Mouse (Mus musculus): ENCODE measurements at regions not wholly inside any gene's neighbourhood (a gene's known extent, or its start where the extent isn't known, plus 50 kb on each side); places are given as distances from the start of the nearest gene placed in this dataset.

- ATAC-seq, result no peak
- no peak overlapping the region for H3K27ac ChIP-seq
Measured at GRCm38 (mm10) chr9:78941648-78942047, 326.3 kb downstream of the Cd109 start.

GRCm38 (mm10) chr9:78964813-78965212 lies 349.5 kb downstream of the Cd109 start:
- Histone ChIP-seq H3K27me3 (replicated peaks) (no peaks in the 10 kb centered on the region), H3K4me3 (no peak overlapping the region), H3K9me3 (replicated peaks) (no peaks in the 10 kb centered on the region), H3K36me3 (no peaks in the 10 kb centered on the region), H3K27ac (no peak overlapping the region), H3K9ac (no peak overlapping the region), H3K4me2 (no peak overlapping the region), H3K4me1 (no peaks in the 10 kb centered on the region)
- no peak for ATAC-seq
- 26% methylated on average over 1 of the region's 1 CpGs for WGBS (ENCODE audit: insufficient replicate concordance)

More at GRCm38 (mm10) chr9:78941648-78942047, 326.3 kb downstream of the Cd109 start:
- Histone ChIP-seq H3K9me3 (replicated peaks) (0 out of 2 replicates have a peak, but pooled peaks cover 3% of the 10 kb centered on the region), H3K4me2 (no peak overlapping the region), H3K4me3 (no peak overlapping the region), H3K9ac (no peak overlapping the region), H3K27me3 (replicated peaks) (no peaks in the 10 kb centered on the region), H3K4me1 (no peaks in the 10 kb centered on the region), H3K36me3 (no peaks in the 10 kb centered on the region)

- ATAC-seq, result no peak
- no peaks in the 10 kb centered on the region for H3K4me1 ChIP-seq
- no peaks in the 10 kb centered on the region for H3K27me3 ChIP-seq (replicated peaks)
- H3K4me2 ChIP-seq, result no peak overlapping the region
- no peaks in the 10 kb centered on the region for H3K36me3 ChIP-seq
- no peaks in the 10 kb centered on the region for H3K9me3 ChIP-seq (replicated peaks)
- H3K4me3 ChIP-seq, result no peak overlapping the region
- H3K27ac ChIP-seq, result no peak overlapping the region
- H3K9ac ChIP-seq, result no peak overlapping the region
- 64% methylated on average over 14 of the region's 14 CpGs for WGBS (ENCODE audit: insufficient replicate concordance)
Measured at GRCm38 (mm10) chr9:78965226-78965950, 350.0 kb downstream of the Cd109 start.

GRCm38 (mm10) chr9:78971731-78972130 lies 356.4 kb downstream of the Cd109 start:
- no peak for ATAC-seq
- Histone ChIP-seq H3K36me3 (no peaks in the 10 kb centered on the region), H3K4me3 (no peak overlapping the region), H3K4me2 (no peak overlapping the region), H3K27ac (no peak overlapping the region), H3K4me1 (no peaks in the 10 kb centered on the region), H3K9ac (no peak overlapping the region), H3K27me3 (replicated peaks) (no peaks in the 10 kb centered on the region), H3K9me3 (replicated peaks) (no peaks in the 10 kb centered on the region)
- WGBS (ENCODE audit: insufficient replicate concordance), result 52% methylated on average over 3 of the region's 3 CpGs

- no peak for ATAC-seq
- Histone ChIP-seq H3K4me3 (no peak overlapping the region), H3K36me3 (no peaks in the 10 kb centered on the region), H3K9ac (no peak overlapping the region), H3K4me2 (no peak overlapping the region), H3K9me3 (replicated peaks) (no peaks in the 10 kb centered on the region), H3K27ac (no peak overlapping the region), H3K27me3 (replicated peaks) (no peaks in the 10 kb centered on the region), H3K4me1 (no peaks in the 10 kb centered on the region)
- 73% methylated on average over 2 of the region's 2 CpGs for WGBS (ENCODE audit: insufficient replicate concordance)
Measured at GRCm38 (mm10) chr9:78983734-78984133, 368.4 kb downstream of the Cd109 start.

- H3K36me3 ChIP-seq, result no peaks in the 10 kb centered on the region
- no peak overlapping the region for H3K4me3 ChIP-seq
- H3K9ac ChIP-seq, result no peak overlapping the region
- H3K9me3 ChIP-seq (replicated peaks), result no peaks in the 10 kb centered on the region
- no peak overlapping the region for H3K4me2 ChIP-seq
- no peaks in the 10 kb centered on the region for H3K4me1 ChIP-seq
- no peak overlapping the region for H3K27ac ChIP-seq
- no peak for ATAC-seq
- H3K27me3 ChIP-seq (replicated peaks), result no peaks in the 10 kb centered on the region
- WGBS (ENCODE audit: insufficient replicate concordance), result 69% methylated on average over 5 of the region's 5 CpGs
Measured at GRCm38 (mm10) chr9:78985184-78985864, 370.0 kb downstream of the Cd109 start.

GRCm38 (mm10) chr9:78991310-78991709 lies 376.0 kb downstream of the Cd109 start:
- no peak for ATAC-seq
- H3K9ac ChIP-seq, result no peak overlapping the region
- 50% methylated on average over 4 of the region's 4 CpGs for WGBS (ENCODE audit: insufficient replicate concordance)

GRCm38 (mm10) chr9:79001081-79001480 lies 385.7 kb downstream of the Cd109 start:
- Histone ChIP-seq H3K4me3 (no peak overlapping the region), H3K27me3 (replicated peaks) (no peaks in the 10 kb centered on the region), H3K9me3 (replicated peaks) (no peaks in the 10 kb centered on the region), H3K9ac (no peak overlapping the region), H3K4me2 (no peak overlapping the region), H3K4me1 (no peaks in the 10 kb centered on the region), H3K27ac (no peak overlapping the region), H3K36me3 (no peaks in the 10 kb centered on the region)
- ATAC-seq, result no peak

More at GRCm38 (mm10) chr9:78991310-78991709, 376.0 kb downstream of the Cd109 start:
- Histone ChIP-seq H3K4me1 (no peaks in the 10 kb centered on the region), H3K4me2 (no peak overlapping the region), H3K9me3 (replicated peaks) (no peaks in the 10 kb centered on the region), H3K27me3 (replicated peaks) (no peaks in the 10 kb centered on the region), H3K27ac (no peak overlapping the region), H3K4me3 (no peak overlapping the region), H3K36me3 (no peaks in the 10 kb centered on the region)

GRCm38 (mm10) chr9:79001930-79002329 lies 386.6 kb downstream of the Cd109 start:
- no peaks in the 10 kb centered on the region for H3K36me3 ChIP-seq
- no peaks in the 10 kb centered on the region for H3K9me3 ChIP-seq (replicated peaks)
- no peak overlapping the region for H3K27ac ChIP-seq
- no peaks in the 10 kb centered on the region for H3K27me3 ChIP-seq (replicated peaks)
- H3K4me1 ChIP-seq, result no peaks in the 10 kb centered on the region
- H3K4me2 ChIP-seq, result no peak overlapping the region
- WGBS (ENCODE audit: insufficient replicate concordance), result 57% methylated on average over 1 of the region's 1 CpGs
- H3K9ac ChIP-seq, result no peak overlapping the region
- H3K4me3 ChIP-seq, result no peak overlapping the region
- no peak for ATAC-seq

- no peaks in the 10 kb centered on the region for H3K27me3 ChIP-seq (replicated peaks)
- H3K9me3 ChIP-seq (replicated peaks), result no peaks in the 10 kb centered on the region
- no peaks in the 10 kb centered on the region for H3K36me3 ChIP-seq
- WGBS (ENCODE audit: insufficient replicate concordance), result 62% methylated on average over 3 of the region's 3 CpGs
- ATAC-seq, result no peak
- no peak overlapping the region for H3K4me3 ChIP-seq
- no peak overlapping the region for H3K27ac ChIP-seq
- no peaks in the 10 kb centered on the region for H3K4me1 ChIP-seq
- no peak overlapping the region for H3K4me2 ChIP-seq
- H3K9ac ChIP-seq, result no peak overlapping the region
Measured at GRCm38 (mm10) chr9:79004296-79004980, 389.1 kb downstream of the Cd109 start.

GRCm38 (mm10) chr9:79022291-79022690 lies 406.9 kb downstream of the Cd109 start:
- no peak for ATAC-seq
- Histone ChIP-seq H3K4me1 (no peaks in the 10 kb centered on the region), H3K27me3 (replicated peaks) (no peaks in the 10 kb centered on the region), H3K27ac (no peak overlapping the region), H3K4me3 (no peak overlapping the region), H3K36me3 (no peaks in the 10 kb centered on the region), H3K9ac (no peak overlapping the region), H3K9me3 (replicated peaks) (no peaks in the 10 kb centered on the region), H3K4me2 (no peak overlapping the region)
- WGBS (ENCODE audit: insufficient replicate concordance), result 72% methylated on average over 2 of the region's 2 CpGs

- Histone ChIP-seq H3K27me3 (replicated peaks) (no peaks in the 10 kb centered on the region), H3K36me3 (no peaks in the 10 kb centered on the region), H3K9ac (no peak overlapping the region), H3K4me3 (no peak overlapping the region), H3K27ac (no peak overlapping the region), H3K9me3 (replicated peaks) (no peaks in the 10 kb centered on the region), H3K4me1 (no peaks in the 10 kb centered on the region), H3K4me2 (no peak overlapping the region)
- 81% methylated on average over 6 of the region's 6 CpGs for WGBS (ENCODE audit: insufficient replicate concordance)
- ATAC-seq, result no peak
Measured at GRCm38 (mm10) chr9:79028234-79028633, 412.9 kb downstream of the Cd109 start.
